25 mouse cellular contexts compared by ENCODE assay signal in genomic region chr3:135349022-135349421, GRCm38 (mm10). TPM values are rescaled to one million over a fixed set of nuclear protein-coding genes. Genes with fewer than 3 reads are reported as not detected.
DNase-seq lines count a peak whose midpoint lies in the region; ATAC-seq and TF ChIP-seq lines count a peak whose summit lies in the region.
"Had no signal": no experiment of that assay in that cellular context is flagged by ENCODE, and none has a peak within 500 bp of the region (broad histone marks: within the 10 kb centered on the region; RNA-seq: fewer than 3 reads in every experiment).

No protein-coding gene starts in this region.

- H3K27me3 ChIP-seq in hindbrain, postnatal 0 days (ENCODE audit: insufficient read depth, low read length): no peaks in the 10 kb centered on the region
- no peaks in the 10 kb centered on the region for H3K27me3 ChIP-seq in hindbrain, embryonic 14.5 days (ENCODE audit: control insufficient read depth, insufficient read depth, low read length)
- H3K27me3 ChIP-seq in E14TG2a.4 (ENCODE audit: insufficient read depth, low read length): no peaks in the 10 kb centered on the region
- H3K27me3 ChIP-seq: embryonic facial prominence, embryonic 12.5 days; embryonic facial prominence, embryonic 15.5 days; hindbrain, embryonic 12.5 days had no signal

- TF ChIP-seq CTCF in hindbrain, postnatal 0 days (IDR thresholded peaks at IDR 0.05; ENCODE audit: low read depth): no peak
- no peak for TF ChIP-seq CTCF in E14TG2a.4 (conservative IDR thresholded peaks at IDR 0.05; ENCODE audit: low read length)
- TF ChIP-seq CTCF in brain, embryonic 14.5 days (IDR thresholded peaks at IDR 0.05; ENCODE audit: borderline replicate concordance, extremely low read depth, insufficient read depth, insufficient read length): no peak

- no peak overlapping the region for H3K4me3 ChIP-seq in hindbrain, postnatal 0 days (ENCODE audit: low read length)
- H3K4me3 ChIP-seq in hindbrain, embryonic 14.5 days (replicated peaks; ENCODE audit: low read length): no peak overlapping the region
- H3K4me3 ChIP-seq in E14TG2a.4 (replicated peaks; ENCODE audit: low read length): peak overlapping the region; percentile 82
- H3K4me3 ChIP-seq: embryonic facial prominence, embryonic 12.5 days; embryonic facial prominence, embryonic 15.5 days; gastrocnemius, adult 2 months; hindbrain, embryonic 12.5 days had no signal

- peak; percentile 18 for DNase-seq in hindbrain, postnatal 0 days (ENCODE audit: low spot score)
- no peak for DNase-seq in hindbrain, embryonic 14.5 days (ENCODE audit: low spot score)
- peak; percentile 15 for DNase-seq in left cerebral cortex, postnatal 4 days
- no peak for DNase-seq in left cerebral cortex, postnatal 10 days (ENCODE audit: extremely low spot score in 1 of 2, low spot score in 2 of 2)
- DNase-seq in brain, embryonic 14.5 days (ENCODE audit: low read depth): peak; percentile 4
- DNase-seq: adrenal gland, adult 8-10 months; adrenal gland, postnatal 25 days; cerebellum, adult 18-20 months; cerebellum, postnatal 25 days; forebrain, postnatal 0 days; gastrocnemius, adult 2 months; gastrocnemius, postnatal 14 days had no signal

- TF ChIP-seq POLR2A in brain, embryonic 14.5 days (IDR thresholded peaks at IDR 0.05; ENCODE audit: borderline replicate concordance, extremely low read depth, insufficient read depth, insufficient read length, poor library complexity, severe bottlenecking): no peak

- H3K4me2 ChIP-seq in hindbrain, postnatal 0 days (ENCODE audit: low read depth, low read length): no peak overlapping the region
- H3K4me2 ChIP-seq in hindbrain, embryonic 14.5 days (replicated peaks): no peak overlapping the region
- H3K4me2 ChIP-seq: embryonic facial prominence, embryonic 12.5 days; embryonic facial prominence, embryonic 15.5 days; heart, embryonic 11.5 days; hindbrain, embryonic 12.5 days had no signal

- H3K4me1 ChIP-seq in hindbrain, postnatal 0 days (ENCODE audit: insufficient read depth, low read length): no peaks in the 10 kb centered on the region
- no peaks in the 10 kb centered on the region for H3K4me1 ChIP-seq in hindbrain, embryonic 14.5 days (replicated peaks; ENCODE audit: control insufficient read depth, insufficient read depth, low read length)
- peaks cover 30% of the 10 kb centered on the region for H3K4me1 ChIP-seq in E14TG2a.4 (replicated peaks; ENCODE audit: low read depth, low read length)
- H3K4me1 ChIP-seq: embryonic facial prominence, embryonic 12.5 days; embryonic facial prominence, embryonic 15.5 days; hindbrain, embryonic 12.5 days had no signal

- H3K9me3 ChIP-seq in hindbrain, postnatal 0 days (ENCODE audit: low read length): no peaks in the 10 kb centered on the region
- no peaks in the 10 kb centered on the region for H3K9me3 ChIP-seq in hindbrain, embryonic 14.5 days (ENCODE audit: control insufficient read depth, low read length)
- H3K9me3 ChIP-seq in E14TG2a.4 (ENCODE audit: low read length): no peaks in the 10 kb centered on the region
- H3K9me3 ChIP-seq: embryonic facial prominence, embryonic 12.5 days; embryonic facial prominence, embryonic 15.5 days; hindbrain, embryonic 12.5 days had no signal

- no peak overlapping the region for H3K9ac ChIP-seq in hindbrain, postnatal 0 days (replicated peaks; ENCODE audit: low read length)
- no peak overlapping the region for H3K9ac ChIP-seq in hindbrain, embryonic 14.5 days
- H3K9ac ChIP-seq: embryonic facial prominence, embryonic 12.5 days; embryonic facial prominence, embryonic 15.5 days; forebrain, postnatal 0 days; hindbrain, embryonic 12.5 days had no signal

- no peak overlapping the region for H3K27ac ChIP-seq in hindbrain, postnatal 0 days
- no peak overlapping the region for H3K27ac ChIP-seq in hindbrain, embryonic 14.5 days
- H3K27ac ChIP-seq: embryonic facial prominence, embryonic 12.5 days; embryonic facial prominence, embryonic 15.5 days; gastrocnemius, adult 2 months; hindbrain, embryonic 12.5 days had no signal

- ATAC-seq in hindbrain, postnatal 0 days: peak; percentile 64; the same call in 1 of the 2 replicates
- ATAC-seq in hindbrain, embryonic 14.5 days (ENCODE audit: low FRiP score): no peak
- ATAC-seq: activated CD4-positive, CD25-positive, alpha-beta regulatory T cell, adult 4 months; CD4-positive, CD25-positive, alpha-beta regulatory T cell, adult 4 months; forebrain, embryonic 14.5 days; forebrain, postnatal 0 days; hindbrain, embryonic 16.5 days; inflammation-experienced regulatory T-cells, adult 6 months had no signal

- intact Hi-C loops in left cerebral cortex, postnatal 4 days (cut with DNase I): no loop called here
- intact Hi-C loops in left cerebral cortex, postnatal 10 days (cut with DNase I): no loop called here

- H3K36me3 ChIP-seq in hindbrain, postnatal 0 days (ENCODE audit: insufficient read depth, low read length): no peaks in the 10 kb centered on the region
- no peaks in the 10 kb centered on the region for H3K36me3 ChIP-seq in hindbrain, embryonic 14.5 days (replicated peaks; ENCODE audit: control insufficient read depth, insufficient read depth)
- H3K36me3 ChIP-seq in E14TG2a.4 (ENCODE audit: insufficient read depth, low read length): peaks cover 39% of the 10 kb centered on the region
- H3K36me3 ChIP-seq: embryonic facial prominence, embryonic 12.5 days; embryonic facial prominence, embryonic 15.5 days; hindbrain, embryonic 12.5 days had no signal

RNA-seq across cellular contexts. Expression of gene Slc9b1, which starts 1.2 kb away (rescaled TPM):
- total RNA-seq in hindbrain, postnatal 0 days (2014; rRNA removed): not detected in 2 replicates
- polyA plus RNA-seq in hindbrain, postnatal 0 days (2015; fragmentation: Nextera tagmentation; extraction: Ambion mirVana): 0.33 TPM in 1 of 2 replicates, not detected in the other
- 0.16 and 0.37 TPM in 2 replicates for polyA plus RNA-seq in hindbrain, embryonic 14.5 days (2014; fragmentation: Nextera tagmentation; extraction: Ambion mirVana)
- total RNA-seq in left cerebral cortex, postnatal 4 days (2021): 1 to 10 TPM in 1 of 2 experiments, under 1 TPM in 1; 0.40 to 1.5 TPM
- under 1 TPM in 1 of 2 experiments, not detected in 1; 0.75 TPM for total RNA-seq in left cerebral cortex, postnatal 10 days (2021)
- not detected in 2 replicates for polyA plus RNA-seq in brain, embryonic 14.5 days (2012; rRNA removed)
- total RNA-seq: common myeloid progenitor, adult 5-6 weeks; forebrain, postnatal 0 days; gastrocnemius, adult 2 months; gastrocnemius, postnatal 14 days had no signal
- polyA plus RNA-seq: C2C12; embryonic facial prominence, embryonic 15.5 days; forebrain, embryonic 14.5 days; forebrain, postnatal 0 days; heart, embryonic 14.5 days; hindbrain, embryonic 12.5 days had no signal

RNA-seq across cellular contexts. Expression of gene Slc9b2, which starts 41.5 kb away (rescaled TPM):
- total RNA-seq in hindbrain, postnatal 0 days (2014; rRNA removed): 0.50 and 3.0 TPM in 2 replicates
- 1.9 and 2.3 TPM in 2 replicates for polyA plus RNA-seq in hindbrain, postnatal 0 days (2015; fragmentation: Nextera tagmentation; extraction: Ambion mirVana)
- 1.8 and 2.9 TPM in 2 replicates for polyA plus RNA-seq in hindbrain, embryonic 14.5 days (2014; fragmentation: Nextera tagmentation; extraction: Ambion mirVana)
- 1 to 10 TPM; 6.9 to 7.0 TPM for total RNA-seq in left cerebral cortex, postnatal 4 days (2021)
- total RNA-seq in left cerebral cortex, postnatal 10 days (2021): 1 to 10 TPM; 4.4 to 4.6 TPM
- 0.90 and 1.2 TPM in 2 replicates for polyA plus RNA-seq in brain, embryonic 14.5 days (2012; rRNA removed)

Comparison
In these comparisons a context has a peak if more than half of its experiments do, and no peak if none do; other contexts are left out.
1. DNase-seq: peak in hindbrain, postnatal 0 days (single experiment), left cerebral cortex, postnatal 4 days (single experiment) and brain, embryonic 14.5 days (single experiment); none in hindbrain, embryonic 14.5 days (single experiment) and left cerebral cortex, postnatal 10 days (0 of 2).